Mouse (Mus musculus) lung, postnatal 25 days (tissue): Measurements from ENCODE around the gene Dmrtb1.

Source experiments
- DNase-seq: peaks from one replicate; pipeline ENCODE4 v3.0.0; 2022; ENCODE audit warnings: low spot score

Dmrtb1 gene

GRCm38 (mm10) chr4:107681099-107681849, 2.8 kb downstream of the Dmrtb1 start:
- DNase-seq = no peak

DNA sequence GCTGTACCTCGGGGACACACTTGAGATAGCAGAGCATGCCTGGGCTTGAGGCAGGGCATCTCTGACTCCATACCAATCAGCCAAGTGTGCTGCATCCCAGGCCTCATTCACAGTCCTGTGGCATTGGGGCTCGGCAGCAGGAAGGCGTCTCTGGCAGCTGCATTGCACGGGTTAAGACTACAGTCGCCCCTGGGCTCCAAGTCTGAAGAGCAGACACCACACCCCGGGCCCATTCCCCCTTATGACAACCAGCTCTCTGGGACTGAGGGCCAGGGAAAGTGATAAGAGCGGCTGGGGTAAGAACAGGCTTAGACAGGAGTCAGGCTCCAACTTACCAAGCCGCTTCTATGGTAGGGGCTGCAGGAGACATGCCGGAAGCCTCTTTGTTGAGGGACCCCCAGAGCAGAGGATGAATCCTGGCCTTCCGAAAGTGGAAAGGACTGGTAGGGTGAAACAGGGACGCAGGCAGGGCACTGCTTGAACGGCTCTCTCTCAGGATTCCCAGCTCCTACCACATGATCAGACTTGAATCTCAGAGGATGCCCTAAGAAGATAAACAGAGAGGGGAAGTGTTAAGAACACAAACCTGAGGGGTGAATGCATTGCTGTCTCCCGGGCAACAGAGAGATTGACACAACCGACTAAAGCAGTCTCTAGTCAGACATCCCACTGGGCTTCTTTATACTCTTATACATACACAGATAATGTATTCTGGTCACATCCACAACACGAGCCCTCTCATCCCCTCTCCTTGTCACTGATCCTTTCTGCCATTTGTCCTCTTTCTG, 3.5 kb downstream of the Dmrtb1 start:
- no peak for DNase-seq

- DNase-seq = no peak
Measured at GRCm38 (mm10) chr4:107675645-107676044, 8.4 kb downstream of the Dmrtb1 start.

GRCm38 (mm10) chr4:107674322-107674644, 9.7 kb downstream of the Dmrtb1 start:
- DNase-seq = no peak

DNA sequence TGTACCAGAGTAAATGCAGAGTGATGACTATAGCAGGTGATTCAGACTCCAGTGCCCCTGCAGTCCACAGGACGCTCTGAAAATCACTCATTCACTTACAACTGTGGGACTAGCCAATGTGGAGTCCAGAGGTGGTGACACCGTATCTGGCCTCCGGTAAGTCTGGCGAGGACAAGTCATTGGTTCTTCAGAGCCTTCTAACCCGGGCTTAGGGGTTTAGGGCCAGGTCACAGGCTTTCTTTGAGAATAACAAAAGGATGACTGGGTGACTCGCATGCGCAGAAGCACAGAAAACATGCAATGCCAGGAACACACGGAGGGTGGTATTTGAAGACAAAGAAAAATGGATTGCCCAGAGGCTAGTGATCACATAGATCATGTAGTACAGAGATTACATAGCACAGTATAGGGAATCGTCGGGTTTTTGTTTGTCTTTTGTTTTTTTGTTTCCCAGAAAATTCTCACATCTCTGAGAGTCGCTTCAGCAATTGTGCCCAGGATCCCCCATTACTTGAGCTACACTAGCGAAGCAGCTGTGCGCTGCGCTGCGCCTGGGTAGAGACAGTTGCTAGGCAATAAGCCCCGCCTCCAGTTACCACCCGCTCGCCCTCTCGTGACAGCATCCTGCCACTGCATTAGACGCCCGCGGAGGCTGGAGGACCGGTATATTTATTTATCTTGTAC, 10.2 kb downstream of the Dmrtb1 start:
- DNase-seq = peak; percentile 58

- DNase-seq = no peak
Measured at GRCm38 (mm10) chr4:107670731-107671130, 13.3 kb downstream of the Dmrtb1 start.

GRCm38 (mm10) chr4:107668514-107668913, 15.5 kb downstream of the Dmrtb1 start:
- DNase-seq = no peak

- no peak for DNase-seq
Measured at GRCm38 (mm10) chr4:107660649-107661048, 23.4 kb downstream of the Dmrtb1 start.

- DNase-seq = no peak
Measured at GRCm38 (mm10) chr4:107653280-107653643, 30.8 kb downstream of the Dmrtb1 start.

DNA sequence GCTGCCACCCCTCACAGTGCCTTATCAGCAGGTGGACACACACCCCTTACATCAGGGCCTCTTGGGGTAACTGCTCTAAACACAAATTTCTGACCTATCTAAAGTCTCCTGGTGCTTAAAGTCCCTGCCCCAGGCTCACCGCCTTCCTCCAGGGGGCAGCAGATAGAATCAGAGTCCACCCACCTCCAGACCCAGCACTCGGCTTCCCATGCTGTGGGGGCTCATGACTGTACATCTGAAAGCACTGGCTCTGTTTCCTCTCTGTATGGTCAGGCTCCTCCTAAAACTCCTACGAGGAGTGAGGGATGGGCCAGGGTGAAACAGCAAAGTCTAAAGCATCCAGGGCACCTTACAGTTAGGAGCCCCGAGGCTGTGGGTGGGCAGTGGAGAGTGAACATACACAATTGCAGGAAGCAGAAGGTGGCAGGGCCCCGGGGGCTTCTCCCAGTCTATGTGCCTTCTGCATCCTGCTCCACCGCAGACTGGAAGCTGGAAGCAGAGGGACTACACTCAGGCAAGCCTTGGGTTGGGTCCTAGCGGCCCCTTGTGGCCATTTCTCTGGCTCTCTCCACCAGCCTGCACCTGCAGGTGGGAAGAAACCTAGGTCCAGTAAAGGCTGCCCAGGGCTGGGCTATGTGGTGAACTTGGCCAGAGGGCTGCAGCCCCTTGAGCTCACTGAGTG, 31.3 kb downstream of the Dmrtb1 start:
- peak; percentile 45 for DNase-seq

DNA sequence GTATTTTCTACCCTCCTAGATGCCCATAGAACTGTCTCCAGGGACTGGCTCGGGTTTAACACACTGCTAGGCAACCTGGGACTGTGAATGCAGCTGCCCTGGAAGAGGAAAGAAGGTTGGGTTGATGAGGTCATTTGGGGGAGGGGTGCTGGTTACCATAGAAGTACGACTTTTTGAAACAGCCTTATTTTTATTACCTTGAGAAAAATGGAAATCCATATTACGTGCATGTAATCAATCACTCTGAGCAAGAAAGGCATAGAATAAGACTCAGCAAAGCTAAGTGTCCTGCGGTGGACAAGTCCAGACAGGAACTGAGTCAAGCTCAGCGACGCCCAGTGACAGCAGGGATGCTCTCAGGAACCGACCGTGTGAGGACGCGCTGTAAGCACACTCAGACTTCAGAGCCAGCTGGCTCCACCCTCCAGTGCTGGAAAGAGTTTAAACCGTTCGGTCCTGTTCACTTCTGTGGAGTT, 33.0 kb downstream of the Dmrtb1 start:
- no peak for DNase-seq

DNA sequence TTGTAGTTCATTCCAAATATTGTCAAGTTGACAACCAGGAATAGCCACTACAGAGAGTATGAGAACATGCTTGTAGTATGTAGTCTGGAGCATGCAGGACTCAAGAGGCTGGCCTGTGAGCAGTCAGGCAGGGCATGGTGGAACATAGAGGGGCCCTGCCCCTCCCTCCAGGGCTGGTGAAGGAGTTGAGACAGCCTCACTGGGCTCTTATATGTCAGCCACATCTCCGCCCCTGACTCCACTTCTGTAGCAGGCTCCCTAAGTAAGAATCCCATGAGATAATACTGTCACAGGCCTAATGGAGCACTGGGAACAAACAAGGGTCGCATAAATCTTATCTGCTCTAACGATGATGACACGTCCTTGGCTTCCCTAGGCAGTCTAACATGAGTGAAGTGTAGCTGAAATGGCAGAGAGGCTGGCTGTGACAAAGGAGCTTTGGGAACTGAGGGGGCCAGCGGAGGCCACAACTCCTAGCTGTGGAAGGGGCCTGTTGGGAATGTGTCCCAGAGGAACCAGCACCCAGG, 35.0 kb downstream of the Dmrtb1 start:
- no peak for DNase-seq

DNA sequence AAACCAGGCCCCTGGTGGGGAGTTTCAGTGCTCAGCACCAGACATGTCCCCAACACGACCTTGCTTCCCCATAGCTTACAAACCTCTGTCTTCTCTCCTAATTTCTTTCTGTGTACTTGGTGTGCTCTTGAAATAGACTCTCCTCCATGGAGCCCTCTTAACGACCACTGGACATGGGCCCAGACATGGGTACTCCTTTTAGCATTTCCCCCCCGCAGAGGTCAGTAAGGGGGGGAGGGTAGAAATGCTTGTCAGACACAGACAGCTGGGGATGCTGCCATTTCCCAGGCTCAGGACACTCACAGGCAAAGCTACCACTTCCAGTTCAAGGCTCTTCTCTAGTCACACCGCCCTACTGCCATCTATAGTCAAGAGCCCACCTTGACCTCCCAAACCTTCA, 42.4 kb downstream of the Dmrtb1 start:
- DNase-seq = no peak

DNA sequence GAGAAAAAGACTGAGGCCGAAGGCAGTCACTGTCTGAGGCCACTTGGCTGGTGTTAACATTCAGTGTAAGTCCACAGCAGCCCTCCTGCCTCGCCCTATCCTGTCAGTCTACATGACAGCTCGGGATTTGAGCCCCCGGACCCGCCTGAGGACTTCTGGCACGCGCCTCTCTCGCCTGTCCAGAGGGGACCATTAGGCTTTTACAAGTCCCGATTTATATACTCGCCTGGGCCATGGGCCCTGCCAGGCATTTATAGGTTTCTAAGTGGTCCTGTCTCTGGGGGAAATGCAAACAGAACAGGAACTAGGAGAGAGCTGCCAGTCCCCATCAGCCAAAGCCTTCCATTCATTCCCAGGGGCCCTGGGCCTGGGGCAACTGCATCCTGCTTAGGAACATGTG, 45.7 kb downstream of the Dmrtb1 start:
- DNase-seq = no peak

DNA sequence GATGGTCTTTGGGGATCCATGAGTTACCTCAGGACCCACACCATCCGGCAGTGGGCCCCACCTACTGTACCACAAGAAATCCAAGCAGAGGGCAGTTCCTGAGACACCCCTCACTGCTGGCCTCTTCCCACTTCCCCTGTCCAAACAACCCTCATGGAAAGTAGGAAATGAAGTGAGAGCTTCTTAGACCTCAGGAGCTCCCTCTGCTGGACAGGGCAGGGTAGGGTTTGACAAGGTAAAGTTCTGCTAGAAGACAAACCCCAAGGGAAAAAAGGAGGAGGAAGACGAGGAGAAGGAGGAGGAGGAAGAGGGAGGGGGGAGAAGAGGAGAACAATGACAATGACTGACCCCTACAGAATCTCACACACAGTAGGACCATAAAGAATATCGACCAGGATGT, 46.4 kb downstream of the Dmrtb1 start:
- DNase-seq = peak; percentile 18

DNA sequence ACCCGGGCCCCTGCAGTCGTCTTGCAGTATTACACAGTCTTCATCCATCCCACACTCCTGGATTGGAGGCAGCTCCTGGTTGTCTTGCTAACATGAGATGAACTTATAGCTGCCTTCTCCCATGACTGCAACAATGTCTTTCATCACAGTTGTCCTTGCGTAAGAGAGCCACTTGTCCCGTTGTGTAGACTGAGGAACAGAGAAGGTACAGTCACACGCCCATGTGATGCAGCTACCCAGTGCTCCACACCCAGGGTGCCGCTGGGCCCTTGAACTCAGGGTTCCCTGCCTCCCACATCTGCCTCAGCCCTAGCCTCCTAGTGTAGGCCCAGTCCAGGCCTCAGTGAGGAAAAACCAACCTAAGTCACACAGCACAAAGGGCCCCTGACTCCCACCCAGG, 47.9 kb downstream of the Dmrtb1 start:
- no peak for DNase-seq

DNA sequence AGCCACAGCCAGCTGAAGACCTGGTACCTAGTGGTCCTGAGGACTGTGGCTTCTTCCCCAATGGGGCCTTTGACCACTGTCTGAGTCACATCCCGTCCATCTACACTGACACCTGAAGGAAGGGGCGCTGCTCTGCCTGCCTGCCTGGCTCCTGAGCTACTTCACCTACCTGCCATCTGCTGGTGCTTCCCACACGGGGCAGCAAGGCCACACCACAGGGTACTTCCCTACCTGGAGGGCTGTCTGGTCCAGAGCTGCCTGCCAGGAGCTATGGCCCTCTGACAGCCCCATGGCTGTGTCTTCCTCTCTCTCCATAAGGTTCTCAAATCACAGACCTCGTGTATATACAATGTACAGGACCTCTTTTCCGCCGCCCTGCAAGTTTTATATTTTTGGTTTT, 49.4 kb downstream of the Dmrtb1 start:
- DNase-seq = no peak

- DNase-seq = no peak
Measured at GRCm38 (mm10) chr4:107628921-107629411, 55.1 kb downstream of the Dmrtb1 start.

- no peak for DNase-seq
Measured at GRCm38 (mm10) chr4:107628226-107628625, 55.8 kb downstream of the Dmrtb1 start.
